Mouse (Mus musculus) lung, adult 2 months (tissue): ENCODE measurements around the gene Map3k7cl.

Experiments used
- CTCF ChIP-seq: fragments of 200-500 bp; IDR thresholded peaks from 2 replicates; pipeline ENCODE4 v1.5.1; 2011; ENCODE audit warnings: mild to moderate bottlenecking, low read length, control low read depth; ENCODE audit not compliant: insufficient read depth
- POLR2A ChIP-seq: fragments of 200-500 bp; IDR thresholded peaks from 2 replicates; pipeline ENCODE4 v1.6.1; 2011; ENCODE audit warnings: low read depth, mild to moderate bottlenecking, control low read depth, low read length, borderline replicate concordance; ENCODE audit errors: extremely low read depth

- no peak for TF ChIP-seq CTCF
- TF ChIP-seq POLR2A, result no peak
Observed at GRCm38 (mm10) chr16:87567572-87567971, 14.4 kb downstream of the Map3k7cl start.
